In genomic region chr13:46788452-46788851, GRCm38 (mm10) we compare ENCODE assay signal across 15 mouse cellular contexts.
DNase-seq lines count a peak whose midpoint lies in the region; ATAC-seq lines count a peak whose summit lies in the region.
"Had no signal": no experiment of that assay in that cellular context is flagged by ENCODE, and none has a peak within 500 bp of the region (broad histone marks: within the 10 kb centered on the region; RNA-seq: fewer than 3 reads in every experiment).

No protein-coding gene starts in this region.

- no peaks in the 10 kb centered on the region for H3K27me3 ChIP-seq in kidney, embryonic 16.5 days (ENCODE audit: insufficient read depth, low read length)
- H3K27me3 ChIP-seq in forebrain, embryonic 11.5 days (ENCODE audit: control insufficient read depth, insufficient read depth, low read length) = no peaks in the 10 kb centered on the region
- H3K27me3 ChIP-seq: embryonic facial prominence, embryonic 13.5 days; intestine, embryonic 15.5 days had no signal

- peaks cover 8% of the 10 kb centered on the region for H3K4me1 ChIP-seq in kidney, embryonic 16.5 days (ENCODE audit: insufficient read depth, low read length)
- H3K4me1 ChIP-seq in forebrain, embryonic 11.5 days (replicated peaks; ENCODE audit: control insufficient read depth, insufficient read depth, low read length) = no peaks in the 10 kb centered on the region
- H3K4me1 ChIP-seq: embryonic facial prominence, embryonic 13.5 days; hindbrain, embryonic 10.5 days; intestine, embryonic 15.5 days had no signal

- H3K36me3 ChIP-seq in kidney, embryonic 16.5 days (ENCODE audit: insufficient read depth, low read length) = peaks cover 27% of the 10 kb centered on the region
- H3K36me3 ChIP-seq in forebrain, embryonic 11.5 days (ENCODE audit: control insufficient read depth, insufficient read depth, low read length) = no peaks in the 10 kb centered on the region; the same call in 1 of the 2 replicates

- H3K4me3 ChIP-seq in kidney, embryonic 16.5 days (ENCODE audit: low read length) = no peak overlapping the region
- no peak overlapping the region for H3K4me3 ChIP-seq in forebrain, embryonic 11.5 days (ENCODE audit: low read depth, low read length)
- H3K4me3 ChIP-seq: embryonic facial prominence, embryonic 13.5 days; hindbrain, embryonic 10.5 days; intestine, embryonic 15.5 days had no signal

- H3K9me3 ChIP-seq in kidney, embryonic 16.5 days (ENCODE audit: low read length) = no peaks in the 10 kb centered on the region
- H3K9me3 ChIP-seq in forebrain, embryonic 11.5 days (ENCODE audit: control insufficient read depth, low read length) = no peaks in the 10 kb centered on the region
- H3K9me3 ChIP-seq: embryonic facial prominence, embryonic 13.5 days; intestine, embryonic 15.5 days had no signal

- H3K27ac ChIP-seq in kidney, embryonic 16.5 days (ENCODE audit: low read length) = peak overlapping the region; percentile 68
- no peak overlapping the region for H3K27ac ChIP-seq in forebrain, embryonic 11.5 days (ENCODE audit: low read depth, low read length)
- H3K27ac ChIP-seq: embryonic facial prominence, embryonic 13.5 days; hindbrain, embryonic 10.5 days; intestine, embryonic 15.5 days had no signal

- 0 out of 2 replicates have a peak, but pooled peaks have one; percentile 63 for ATAC-seq in kidney, embryonic 16.5 days (ENCODE audit: low FRiP score, low TSS enrichment)
- no peak for ATAC-seq in forebrain, embryonic 11.5 days (replicated peaks; ENCODE audit: low FRiP score)
- ATAC-seq: CD4-positive, CD25-positive, alpha-beta regulatory T cell, adult 4 months; intestine, embryonic 15.5 days; midbrain, embryonic 16.5 days had no signal

- peak; percentile 15 for DNase-seq in embryo, embryonic 10.5 days (ENCODE audit: low spot score)
- no peak for DNase-seq in embryo, embryonic 10 days (ENCODE audit: low spot score)
- peak; percentile 38 for DNase-seq in urinary bladder, postnatal 14 days (ENCODE audit: low spot score)
- DNase-seq in urinary bladder, postnatal 36 days (ENCODE audit: low spot score in 2 of 2) = no peak
- DNase-seq in forebrain, embryonic 11.5 days (ENCODE audit: low spot score) = no peak
- no peak for DNase-seq in thymus, postnatal 4 days
- DNase-seq: gastrocnemius, postnatal 25 days; layer of hippocampus, adult 9-11 months had no signal

- no peak overlapping the region for H3K9ac ChIP-seq in kidney, embryonic 16.5 days (replicated peaks; ENCODE audit: low read length)
- H3K9ac ChIP-seq in forebrain, embryonic 11.5 days (ENCODE audit: low read length) = no peak overlapping the region
- H3K9ac ChIP-seq: embryonic facial prominence, embryonic 13.5 days; intestine, embryonic 15.5 days had no signal

- no peak overlapping the region for H3K4me2 ChIP-seq in kidney, embryonic 16.5 days (replicated peaks; ENCODE audit: low read depth, low read length)
- no peak overlapping the region for H3K4me2 ChIP-seq in forebrain, embryonic 11.5 days (ENCODE audit: low read depth, low read length, severe bottlenecking)
- H3K4me2 ChIP-seq: embryonic facial prominence, embryonic 13.5 days; heart, embryonic 11.5 days; intestine, embryonic 15.5 days had no signal

- whole genome bisulfite sequencing in kidney, embryonic 16.5 days = 48% methylated on average over 8 of the region's 8 CpGs
- WGBS in forebrain, embryonic 11.5 days = 93% methylated on average over 8 of the region's 8 CpGs

Comparison
In these comparisons a context has a peak if more than half of its experiments do, and no peak if none do; other contexts are left out.
1. DNase-seq: peak in embryo, embryonic 10.5 days (single experiment) and urinary bladder, postnatal 14 days (single experiment); none in embryo, embryonic 10 days (single experiment), urinary bladder, postnatal 36 days (0 of 2), forebrain, embryonic 11.5 days (single experiment) and thymus, postnatal 4 days (single experiment).